Mouse (Mus musculus) G1E-ER4 (cell line): ENCODE data around the gene Adamtsl3. TPM values are rescaled to one million over a fixed set of nuclear protein-coding genes. Genes with fewer than 3 reads are reported as not detected.

ENCODE experiments used
- GATA1 ChIP-seq: IDR thresholded peaks from one replicate; pipeline ENCODE4 v1.8.0; 2012; ENCODE audit warnings: low read length, inconsistent platforms
- polyA plus RNA-seq: library from polyadenylated mRNA; stranded (reverse); fragments of >175 nt; gene quantifications from 2 replicates; pipeline ENCODE4 v1.2.3, GENCODE M21; 2012

Gene Adamtsl3
- polyA plus RNA-seq, 1 experiment: not detected

DNA sequence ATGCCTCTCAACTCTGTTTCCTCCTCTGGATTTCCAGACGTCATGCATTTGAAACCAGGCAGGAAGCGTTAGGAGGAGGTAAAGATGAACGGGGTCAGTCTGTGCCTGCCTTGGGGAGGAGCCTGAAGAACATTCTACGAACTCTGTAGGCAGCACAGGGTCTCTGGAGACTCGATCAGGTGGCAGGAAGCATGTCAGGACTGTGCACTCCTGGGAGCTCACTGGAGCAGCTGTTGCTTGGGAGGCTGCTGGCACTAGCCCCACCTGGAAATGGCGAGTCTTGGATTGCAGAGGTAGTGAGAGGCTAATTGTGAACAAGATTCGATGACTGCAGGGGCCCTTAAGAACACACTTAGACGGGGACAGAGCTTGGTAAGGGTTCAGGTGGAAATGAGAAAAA, 6.0 kb downstream of the Adamtsl3 start:
- TF ChIP-seq GATA1: no peak

DNA sequence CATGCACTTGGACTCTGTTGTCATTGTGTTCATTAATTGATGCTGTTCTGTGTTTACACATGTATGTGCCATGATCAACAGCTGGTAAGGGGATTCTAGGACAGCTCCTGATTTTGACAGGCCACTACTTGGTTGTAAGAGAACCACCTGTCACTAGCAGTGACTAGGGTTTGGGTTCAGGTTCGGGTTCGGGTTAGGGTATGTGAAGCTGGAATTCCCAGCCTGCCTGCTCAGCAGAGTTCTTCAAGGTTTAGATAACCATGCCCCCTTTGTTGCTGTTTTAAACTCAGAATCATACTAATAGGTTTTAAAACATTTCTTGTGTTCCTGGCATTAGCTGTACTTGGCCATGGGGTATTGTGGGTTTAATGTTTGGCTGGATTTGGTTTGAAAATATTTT, 11.2 kb downstream of the Adamtsl3 start:
- TF ChIP-seq GATA1: no peak

DNA sequence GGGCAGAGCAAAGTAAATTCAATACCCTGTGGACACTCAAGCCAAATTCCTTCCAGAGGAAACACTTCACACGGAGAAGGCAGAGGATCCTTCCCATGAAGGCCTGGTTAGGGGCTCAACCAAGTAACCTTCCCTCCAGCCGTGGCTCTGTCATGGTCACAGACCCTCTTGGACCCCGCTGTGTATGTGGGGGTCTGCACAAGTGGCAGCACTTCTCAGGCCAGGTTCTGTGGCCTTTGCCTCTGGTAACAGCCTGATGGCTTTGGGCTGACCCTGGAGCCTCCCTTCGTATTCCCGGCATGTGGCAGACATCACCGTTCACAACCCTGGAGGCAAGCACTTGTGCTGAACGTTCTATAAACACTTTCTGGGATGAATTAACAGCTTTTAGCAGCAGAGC, 14.3 kb downstream of the Adamtsl3 start:
- no peak for TF ChIP-seq GATA1

DNA sequence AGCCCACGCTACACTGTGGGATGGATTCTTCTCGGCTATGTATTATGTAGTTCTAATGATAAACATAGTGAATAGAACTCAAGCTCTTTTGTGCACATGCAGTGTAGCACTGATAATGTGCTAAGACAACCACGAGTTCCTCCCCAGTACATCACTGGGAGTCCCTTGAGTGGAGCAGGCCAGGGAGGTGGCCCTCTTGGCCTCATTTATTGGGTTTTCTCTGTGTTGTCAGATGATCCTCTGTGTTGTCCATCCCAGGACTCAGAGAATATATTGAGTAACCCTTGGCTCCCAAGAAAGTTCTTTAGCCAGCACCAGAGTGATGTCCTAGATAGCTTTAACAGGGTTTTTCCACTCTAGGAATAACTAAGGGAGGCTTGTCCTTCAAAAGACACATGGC, 14.9 kb downstream of the Adamtsl3 start:
- no peak for TF ChIP-seq GATA1

DNA sequence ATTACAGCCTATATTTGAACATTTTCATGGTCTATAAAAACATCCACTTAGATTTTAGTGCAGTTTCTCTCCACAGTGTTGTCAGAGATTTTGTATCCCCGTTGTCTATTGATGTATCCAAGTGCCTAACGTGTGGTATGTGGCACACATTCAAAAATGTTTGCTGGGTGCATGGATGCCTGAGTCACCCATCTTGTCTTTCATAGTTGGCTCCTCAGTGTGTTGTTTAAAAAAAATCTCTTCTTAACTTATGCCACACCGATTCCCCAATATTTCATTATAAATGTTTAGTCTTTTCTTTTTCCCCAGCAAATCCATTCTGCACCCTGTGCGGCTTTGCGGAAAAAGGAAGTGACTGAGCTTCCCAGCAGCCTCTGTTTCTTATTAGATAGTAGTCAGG, 23.7 kb downstream of the Adamtsl3 start:
- no peak for TF ChIP-seq GATA1

DNA sequence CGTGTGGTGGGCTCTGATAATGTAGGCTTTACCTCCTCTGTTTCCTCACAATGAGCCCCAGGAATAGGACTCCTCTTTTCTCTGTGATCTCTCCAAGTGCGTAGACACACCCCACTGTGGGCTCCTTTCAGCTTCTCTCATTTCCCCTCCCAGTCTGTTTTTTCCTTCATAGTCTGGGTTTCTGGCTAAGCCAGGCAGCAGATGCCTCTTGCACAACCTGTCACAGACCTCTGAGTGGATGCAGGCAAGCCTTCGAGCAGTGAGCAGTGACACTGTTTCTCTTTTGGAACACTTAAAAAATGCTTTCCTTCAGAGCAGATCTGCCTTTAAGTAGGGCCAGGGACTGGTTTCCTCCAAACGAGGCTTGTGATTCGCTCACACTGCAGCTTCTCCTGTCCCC, 24.2 kb downstream of the Adamtsl3 start:
- no peak for TF ChIP-seq GATA1

DNA sequence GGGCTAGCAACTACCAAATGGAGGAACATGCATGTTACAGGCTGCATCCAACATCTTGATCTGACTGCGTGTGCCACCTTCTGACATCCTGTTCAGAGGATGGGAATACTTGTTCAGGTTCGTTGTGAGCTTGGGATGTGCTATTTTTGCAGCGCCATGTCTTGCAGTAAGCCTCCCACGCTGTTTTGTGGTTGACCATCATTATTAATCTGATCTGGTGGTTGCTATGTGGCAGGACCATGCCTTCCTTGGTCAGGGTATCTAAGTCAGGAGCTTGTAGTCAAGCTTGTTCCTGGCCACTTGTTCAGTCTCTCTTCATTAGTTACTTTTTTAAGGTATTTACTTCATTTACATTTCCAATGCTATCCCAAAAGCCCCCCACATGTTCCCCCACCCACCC, 24.7 kb downstream of the Adamtsl3 start:
- no peak for TF ChIP-seq GATA1

DNA sequence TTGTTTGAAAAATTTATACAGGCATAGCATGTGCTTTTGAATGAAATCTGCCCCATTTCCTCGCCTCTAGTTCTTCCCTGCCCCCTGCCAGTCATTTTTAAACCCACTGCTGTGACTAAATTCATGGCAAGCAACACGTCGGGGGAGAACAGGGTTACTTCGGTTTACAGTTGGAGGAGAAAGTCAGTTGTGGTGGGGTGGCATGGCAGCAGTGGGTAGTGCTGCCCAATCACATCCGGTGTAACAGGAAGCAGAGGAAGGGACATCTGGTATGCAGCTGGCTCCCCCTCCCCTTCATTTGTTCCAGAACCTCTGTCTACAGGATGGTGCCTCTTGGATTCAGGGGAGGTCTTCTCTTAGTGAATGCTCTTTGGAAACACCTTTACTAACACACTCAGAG, 25.6 kb downstream of the Adamtsl3 start:
- TF ChIP-seq GATA1: no peak

DNA sequence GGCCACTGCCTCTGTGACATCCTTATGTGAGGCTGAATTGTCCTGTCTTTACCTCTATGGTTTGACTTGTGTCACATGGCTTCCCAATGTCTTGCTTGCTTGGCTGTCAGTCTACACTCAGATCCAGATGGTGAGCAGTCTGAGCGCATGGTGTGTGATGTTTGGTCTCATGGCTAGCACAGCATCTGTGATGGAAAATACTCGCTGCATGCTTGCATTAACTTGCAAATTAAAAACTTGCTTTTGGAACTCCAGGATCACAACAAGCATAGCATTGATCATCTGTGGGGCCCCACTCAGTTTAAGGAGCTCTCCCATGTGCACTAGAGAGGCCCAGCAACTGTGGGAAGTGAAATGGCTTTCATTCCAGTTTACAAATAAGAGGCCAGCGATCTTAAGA, 29.1 kb downstream of the Adamtsl3 start:
- TF ChIP-seq GATA1: no peak

DNA sequence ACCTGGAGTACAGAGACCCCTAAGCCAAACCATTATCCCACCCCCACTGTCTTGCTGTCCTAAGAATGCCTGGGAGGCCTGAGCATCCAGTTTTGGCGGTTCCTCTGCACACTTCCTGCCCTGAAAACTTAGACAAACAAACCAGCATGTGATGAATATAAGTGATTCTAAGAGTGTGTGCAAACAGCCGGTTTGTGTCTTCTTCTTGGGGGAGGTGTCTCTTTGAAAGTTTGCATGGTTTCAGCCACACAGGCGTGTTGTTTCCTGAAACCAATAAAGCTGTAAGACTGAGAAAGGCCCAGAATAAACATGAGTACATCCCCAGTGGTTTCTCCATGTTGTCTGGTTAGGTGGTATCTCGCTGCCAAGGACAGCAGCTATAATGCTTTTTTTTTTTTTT, 30.6 kb downstream of the Adamtsl3 start:
- no peak for TF ChIP-seq GATA1

DNA sequence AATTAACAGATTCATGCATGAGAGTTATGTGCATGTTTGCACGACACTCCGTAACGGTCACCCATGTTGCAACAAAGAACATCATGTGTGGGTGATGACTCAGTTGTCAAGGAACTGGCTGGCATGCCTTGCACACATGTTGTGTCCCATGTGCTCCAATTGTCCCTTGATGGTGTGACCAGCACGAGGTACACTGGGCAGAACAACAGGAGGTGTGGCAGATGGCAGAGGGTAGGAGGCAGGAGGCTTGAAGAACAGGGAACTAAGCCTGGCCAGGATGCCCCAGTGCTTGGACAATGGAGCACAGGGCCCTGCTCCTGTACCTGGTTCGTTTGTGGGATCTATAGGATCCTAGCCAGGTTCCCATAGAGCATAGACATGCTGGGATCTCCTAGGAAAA, 31.0 kb downstream of the Adamtsl3 start:
- TF ChIP-seq GATA1: no peak

DNA sequence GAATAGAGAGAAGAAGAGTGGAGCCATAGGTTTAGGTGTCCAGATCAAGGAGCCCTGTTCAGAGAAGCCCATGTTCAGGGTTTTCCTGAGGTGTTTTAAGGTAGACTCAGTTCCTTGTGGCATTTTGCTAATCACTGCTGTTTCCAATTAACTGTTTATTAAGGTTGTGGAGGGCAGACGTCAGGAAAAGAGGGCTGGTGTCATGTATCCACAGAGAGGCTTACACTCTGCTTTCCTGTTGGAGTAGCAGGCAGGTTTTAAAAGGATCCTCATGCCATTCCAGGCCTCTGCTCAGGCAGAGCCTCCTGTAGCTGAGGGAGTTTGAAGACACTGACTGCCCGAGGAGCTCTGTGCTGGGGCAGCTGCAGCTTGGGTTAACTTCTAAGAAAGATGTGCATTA, 32.6 kb downstream of the Adamtsl3 start:
- TF ChIP-seq GATA1: no peak

DNA sequence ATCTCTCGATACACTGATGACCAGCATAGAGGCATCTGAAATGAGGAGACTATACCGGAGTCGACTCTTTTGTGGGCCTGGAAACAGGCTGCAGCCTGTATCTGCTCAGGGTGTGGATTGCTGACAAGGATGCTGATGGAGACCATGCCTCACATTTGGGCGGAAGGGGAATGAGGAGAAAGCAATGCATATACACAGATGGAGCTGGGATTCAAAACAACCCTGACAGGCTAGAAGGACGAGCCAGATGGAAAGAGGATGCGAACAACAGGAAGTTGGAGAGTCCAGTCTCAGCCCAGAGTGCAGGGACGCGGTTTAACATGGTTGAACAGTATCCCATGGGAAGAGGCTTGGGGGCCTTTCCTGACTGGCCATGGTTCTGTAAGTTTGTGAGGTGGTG, 34.6 kb downstream of the Adamtsl3 start:
- no peak for TF ChIP-seq GATA1

DNA sequence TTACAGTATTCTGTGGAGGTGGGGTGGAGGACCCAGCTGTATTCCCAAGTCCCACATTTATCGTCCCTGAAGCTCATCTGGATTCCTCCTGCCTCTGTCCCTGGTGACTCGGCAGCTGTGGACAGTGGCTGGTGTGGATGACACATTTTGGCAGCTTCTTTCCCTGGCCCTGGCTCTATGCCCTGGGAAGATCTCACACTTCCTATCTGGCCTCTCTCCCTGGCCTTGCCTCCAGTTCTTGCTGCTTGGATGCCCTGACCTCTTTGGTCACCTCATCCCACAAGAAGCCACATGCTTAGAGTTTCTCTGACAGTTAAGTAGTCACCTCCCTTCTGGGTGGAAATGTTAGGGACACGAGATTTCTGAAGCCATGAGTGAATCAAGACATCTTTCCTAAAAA, 35.9 kb downstream of the Adamtsl3 start:
- no peak for TF ChIP-seq GATA1

DNA sequence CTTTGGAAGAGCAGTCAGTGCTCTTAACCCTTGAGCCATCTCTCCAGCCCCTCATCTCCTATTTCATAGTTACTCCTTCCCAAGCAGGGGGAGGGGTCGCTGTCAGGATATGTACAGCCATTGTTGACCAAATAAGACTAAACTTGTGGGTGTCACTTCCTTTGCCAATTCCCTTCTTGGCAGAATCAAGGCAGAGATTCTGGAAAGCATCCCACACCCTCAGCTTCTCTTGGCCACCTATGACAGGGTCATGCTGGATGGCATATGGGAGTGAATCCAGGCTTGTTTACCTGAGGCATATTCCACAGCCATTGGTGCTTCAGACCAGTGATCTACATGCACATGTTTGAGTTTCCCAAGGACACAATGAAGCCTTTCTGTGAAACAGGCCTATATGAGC, 42.8 kb downstream of the Adamtsl3 start:
- TF ChIP-seq GATA1: no peak

DNA sequence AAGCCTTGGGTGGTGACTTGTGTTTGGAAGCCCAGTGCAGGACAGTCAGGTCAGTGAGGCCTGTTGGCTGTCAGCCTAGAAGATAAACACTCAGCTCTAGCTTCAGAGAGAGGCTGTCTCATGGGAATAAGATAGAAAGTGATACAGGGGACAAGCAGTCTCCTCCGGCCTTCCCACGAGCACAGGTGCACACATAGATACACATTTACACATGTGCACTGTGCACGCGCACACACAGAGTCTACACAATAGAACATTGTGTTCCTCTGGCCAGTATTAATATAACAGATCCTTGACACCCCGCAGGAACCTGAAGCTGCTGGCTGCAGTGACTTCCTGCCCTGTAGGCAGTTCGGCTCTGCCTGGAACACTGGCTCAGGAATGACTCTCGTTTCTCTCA, 44.3 kb downstream of the Adamtsl3 start:
- TF ChIP-seq GATA1: no peak

DNA sequence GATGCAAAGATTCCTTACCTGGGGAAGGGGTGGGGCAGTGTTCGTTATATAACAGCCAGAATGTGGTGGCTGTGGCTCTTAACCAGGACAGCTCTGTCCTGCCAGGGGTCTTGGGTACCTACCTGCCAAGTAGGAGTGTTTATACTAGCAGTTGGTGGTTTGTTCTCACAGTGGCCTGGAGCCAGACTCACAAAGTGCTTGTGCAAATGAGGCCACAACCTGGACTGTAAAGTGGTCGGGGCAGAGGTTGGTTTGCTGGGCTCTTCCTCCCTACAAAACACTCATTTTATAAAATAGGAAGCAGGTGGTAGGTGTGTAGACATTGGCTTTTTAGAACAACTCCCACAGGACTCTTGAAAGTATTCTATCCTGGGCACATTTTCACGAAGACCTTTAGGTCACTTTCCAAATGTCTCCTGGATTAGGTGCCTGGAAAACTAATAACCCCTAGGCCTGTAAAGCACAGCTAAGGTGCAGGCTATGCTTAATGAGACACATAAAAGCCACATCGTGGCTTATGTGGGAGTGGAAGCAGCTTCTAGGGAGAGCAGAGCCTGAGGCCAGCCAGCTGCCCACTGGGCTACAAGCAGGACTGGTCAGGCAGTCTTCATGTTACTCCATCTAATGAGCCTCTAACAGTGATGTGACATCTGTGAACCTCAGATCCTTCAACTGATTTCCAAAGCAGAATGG, 47.5 kb downstream of the Adamtsl3 start:
- no peak for TF ChIP-seq GATA1

DNA sequence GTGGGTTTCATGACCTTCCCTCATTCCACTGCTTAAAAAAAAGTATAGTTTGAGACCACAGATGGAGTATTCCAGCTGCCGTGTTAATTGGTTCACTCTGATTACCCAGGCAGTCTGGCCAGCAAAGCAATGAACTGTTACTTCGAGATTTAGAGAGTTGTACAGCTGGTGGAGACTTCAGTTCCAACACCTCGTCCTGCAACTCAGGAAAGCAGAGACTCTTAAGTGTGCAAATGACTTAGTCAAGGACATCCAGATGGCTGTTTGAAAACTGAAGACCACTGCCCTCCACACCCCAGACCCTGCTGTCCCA, 48.0 kb downstream of the Adamtsl3 start:
- TF ChIP-seq GATA1: no peak
